Mouse (Mus musculus): ENCODE measurements around the gene Larp4b. TPM values are rescaled to one million over a fixed set of nuclear protein-coding genes. Genes with fewer than 3 reads are reported as not detected.
A peak's percentile ranks its signal among the peaks of the same experiment; 100 is the strongest.

Gene Larp4b
- polyA plus RNA-seq, 1 experiment from 2014 or later, result 24.1 TPM

DNA sequence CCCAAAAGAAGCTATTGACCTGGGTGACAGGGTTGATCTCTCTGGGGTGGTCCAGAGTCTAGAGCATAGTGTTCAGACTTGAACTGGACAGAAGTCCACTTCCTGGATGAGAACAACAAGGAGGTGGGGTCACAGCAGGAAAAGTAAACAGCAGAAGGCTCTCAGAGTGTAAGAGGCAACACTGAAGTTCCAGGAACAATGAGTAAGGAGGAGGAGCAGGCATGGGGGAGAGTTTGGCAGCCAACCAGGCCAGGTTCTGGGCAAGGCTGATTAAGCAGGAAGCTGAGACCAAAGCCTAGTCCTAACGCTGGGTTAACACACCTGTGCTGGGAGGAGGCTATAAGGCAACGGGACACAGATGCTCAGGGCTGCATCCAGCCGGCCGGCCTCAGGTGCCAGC lies 19.9 kb upstream of the Larp4b start:
- no peak overlapping the region for H3K4me3 ChIP-seq (ENCODE audit: low read depth, low read length)
- 53% methylated on average over 4 of the region's 4 CpGs for WGBS (ENCODE audit: insufficient replicate concordance)

GRCm38 (mm10) chr13:9075825-9076592 lies 17.7 kb upstream of the Larp4b start:
- H3K9ac ChIP-seq (ENCODE audit: low read depth, low read length), result no peak overlapping the region
- H3K4me2 ChIP-seq (ENCODE audit: low read depth, low read length), result no peak overlapping the region
- H3K27me3 ChIP-seq (ENCODE audit: control insufficient read depth, insufficient read depth, low read depth, low read length), result no peaks in the 10 kb centered on the region
- peak; percentile 64 for ATAC-seq (ENCODE audit: low read depth)
- no peaks in the 10 kb centered on the region for H3K4me1 ChIP-seq (ENCODE audit: control insufficient read depth, low read depth, low read length)
- 60% methylated on average over 7 of the region's 7 CpGs for WGBS (ENCODE audit: insufficient replicate concordance)
- H3K4me3 ChIP-seq (ENCODE audit: low read depth, low read length), result no peak overlapping the region
- no peaks in the 10 kb centered on the region for H3K36me3 ChIP-seq (ENCODE audit: control insufficient read depth, insufficient read depth)
- H3K27ac ChIP-seq (ENCODE audit: low read length), result no peak overlapping the region
- no peaks in the 10 kb centered on the region for H3K9me3 ChIP-seq (replicated peaks; ENCODE audit: control insufficient read depth, low read length)

More for the DNA sequence above, 19.9 kb upstream of the Larp4b start:
- peak; percentile 47 for ATAC-seq (ENCODE audit: low read depth)
- Histone ChIP-seq H3K27me3 (ENCODE audit: control insufficient read depth, insufficient read depth, low read depth, low read length) (no peaks in the 10 kb centered on the region), H3K9ac (ENCODE audit: low read depth, low read length) (no peak overlapping the region), H3K4me1 (ENCODE audit: control insufficient read depth, low read depth, low read length) (no peaks in the 10 kb centered on the region), H3K27ac (ENCODE audit: low read length) (no peak overlapping the region), H3K4me2 (ENCODE audit: low read depth, low read length) (no peak overlapping the region), H3K36me3 (ENCODE audit: control insufficient read depth, insufficient read depth) (no peaks in the 10 kb centered on the region), H3K9me3 (replicated peaks; ENCODE audit: control insufficient read depth, low read length) (no peaks in the 10 kb centered on the region)

DNA sequence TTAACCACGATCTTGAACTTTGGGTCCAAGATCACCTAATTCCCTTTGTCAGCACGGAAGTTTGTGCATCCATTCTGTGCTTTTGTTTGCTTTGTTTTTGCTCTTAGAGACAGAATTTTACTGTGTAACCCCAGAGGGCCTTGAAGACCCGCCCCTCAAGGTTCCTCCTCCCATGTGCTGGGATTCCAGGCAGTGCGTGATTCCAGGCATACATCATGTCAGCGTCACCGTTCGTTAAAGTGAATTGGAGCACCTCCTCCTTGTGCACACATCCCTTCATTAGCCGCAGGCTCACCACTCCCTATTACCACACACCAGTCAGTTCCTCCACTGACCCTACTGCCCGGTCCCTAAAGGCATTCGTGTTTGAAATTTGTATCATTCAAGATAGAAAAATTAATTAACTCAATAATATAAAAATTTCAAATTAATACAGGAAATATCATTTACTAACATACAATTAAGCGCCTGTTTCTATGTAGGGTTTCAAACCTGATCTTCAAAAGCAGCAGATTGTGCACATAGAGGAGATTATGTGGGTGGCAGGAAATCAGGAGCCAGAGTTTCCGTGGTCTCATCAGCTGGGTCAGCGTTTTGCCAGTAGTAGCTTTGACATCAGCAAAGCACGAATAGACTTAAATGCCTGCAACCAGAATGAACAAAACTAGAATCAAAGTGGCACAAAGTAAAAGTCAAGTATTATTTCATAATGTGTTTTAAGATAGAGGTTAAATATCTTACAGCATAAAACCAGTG lies 11.4 kb upstream of the Larp4b start:
- no peak overlapping the region for H3K27ac ChIP-seq (ENCODE audit: low read length)
- ATAC-seq (ENCODE audit: low read depth), result no peak
- 60% methylated on average over 14 of the region's 14 CpGs for WGBS (ENCODE audit: insufficient replicate concordance)
- no peaks in the 10 kb centered on the region for H3K4me1 ChIP-seq (ENCODE audit: control insufficient read depth, low read depth, low read length)
- no peak overlapping the region for H3K9ac ChIP-seq (ENCODE audit: low read depth, low read length)
- H3K4me3 ChIP-seq (ENCODE audit: low read depth, low read length), result no peak overlapping the region
- no peaks in the 10 kb centered on the region for H3K36me3 ChIP-seq (ENCODE audit: control insufficient read depth, insufficient read depth)
- no peaks in the 10 kb centered on the region for H3K27me3 ChIP-seq (ENCODE audit: control insufficient read depth, insufficient read depth, low read depth, low read length)
- no peak overlapping the region for H3K4me2 ChIP-seq (ENCODE audit: low read depth, low read length)
- no peaks in the 10 kb centered on the region for H3K9me3 ChIP-seq (replicated peaks; ENCODE audit: control insufficient read depth, low read length)

DNA sequence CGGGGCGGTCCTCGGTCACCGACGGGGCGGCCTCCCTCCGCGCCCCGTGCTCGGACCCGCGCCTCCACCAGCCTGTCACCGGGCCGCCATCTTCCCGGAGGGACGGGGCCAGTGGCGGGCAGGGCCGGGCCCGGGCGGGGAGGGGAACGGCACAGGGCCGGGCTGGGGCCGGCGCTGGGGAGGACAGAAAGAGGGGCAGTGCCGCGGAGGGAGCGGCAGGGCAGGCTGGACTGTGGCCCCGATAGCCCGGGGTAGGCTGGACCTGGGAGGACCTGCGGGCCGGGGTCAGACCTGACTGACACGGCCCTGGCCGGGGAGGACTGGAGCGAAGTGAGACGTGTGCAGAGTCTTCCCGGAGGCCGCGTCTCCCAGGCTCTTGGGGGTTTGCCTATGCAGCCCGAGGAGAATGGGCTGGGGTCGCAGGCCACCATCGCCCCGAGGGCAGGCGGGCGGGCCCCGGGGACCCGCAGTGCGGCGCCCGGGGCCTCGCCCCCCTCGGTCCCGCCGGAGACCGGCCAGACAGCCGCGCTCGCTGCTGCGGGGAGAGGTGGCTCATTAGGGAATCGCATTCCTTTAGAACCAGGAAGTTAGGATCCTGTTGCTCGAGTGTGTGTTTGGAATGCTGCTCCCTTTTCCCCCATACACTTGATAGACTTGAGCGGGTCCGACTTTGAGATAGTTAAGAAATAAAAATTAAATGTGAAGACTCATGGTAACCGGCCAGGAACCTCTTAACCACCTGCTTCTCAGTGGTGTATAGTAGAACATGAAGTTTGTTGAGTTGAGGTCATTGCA lies 702 bp downstream of the Larp4b start:
- Histone ChIP-seq H3K27ac (ENCODE audit: low read length) (peak overlapping the region; percentile 97), H3K27me3 (ENCODE audit: control insufficient read depth, insufficient read depth, low read depth, low read length) (no peaks in the 10 kb centered on the region), H3K9ac (ENCODE audit: low read depth, low read length) (peak overlapping the region; percentile 99), H3K36me3 (ENCODE audit: control insufficient read depth, insufficient read depth) (no peaks in the 10 kb centered on the region; the same call in 1 of the 2 replicates), H3K9me3 (replicated peaks; ENCODE audit: control insufficient read depth, low read length) (no peaks in the 10 kb centered on the region), H3K4me1 (ENCODE audit: control insufficient read depth, low read depth, low read length) (peaks cover 35% of the 10 kb centered on the region), H3K4me2 (ENCODE audit: low read depth, low read length) (peak overlapping the region; percentile 83), H3K4me3 (ENCODE audit: low read depth, low read length) (peak overlapping the region; percentile 100)
- peak; percentile 47 for ATAC-seq (ENCODE audit: low read depth)
- under 1% methylated on average over 61 of the region's 63 CpGs for WGBS (ENCODE audit: insufficient replicate concordance)

GRCm38 (mm10) chr13:9099289-9099688 lies 5.6 kb downstream of the Larp4b start:
- H3K27ac ChIP-seq (ENCODE audit: low read length), result no peak overlapping the region
- H3K4me2 ChIP-seq (ENCODE audit: low read depth, low read length), result no peak overlapping the region
- H3K9ac ChIP-seq (ENCODE audit: low read depth, low read length), result no peak overlapping the region
- ATAC-seq (ENCODE audit: low read depth), result no peak
- 75% methylated on average over 5 of the region's 5 CpGs for WGBS (ENCODE audit: insufficient replicate concordance)
- H3K4me3 ChIP-seq (ENCODE audit: low read depth, low read length), result no peak overlapping the region
- H3K4me1 ChIP-seq (ENCODE audit: control insufficient read depth, low read depth, low read length), result peaks cover 34% of the 10 kb centered on the region
- no peaks in the 10 kb centered on the region for H3K9me3 ChIP-seq (replicated peaks; ENCODE audit: control insufficient read depth, low read length)
- peaks cover 4% of the 10 kb centered on the region for H3K36me3 ChIP-seq (ENCODE audit: control insufficient read depth, insufficient read depth)
- H3K27me3 ChIP-seq (ENCODE audit: control insufficient read depth, insufficient read depth, low read depth, low read length), result no peaks in the 10 kb centered on the region

- no peak overlapping the region for H3K4me2 ChIP-seq (ENCODE audit: low read depth, low read length)
- no peaks in the 10 kb centered on the region for H3K27me3 ChIP-seq (ENCODE audit: control insufficient read depth, insufficient read depth, low read depth, low read length)
- ATAC-seq (ENCODE audit: low read depth), result no peak
- no peak overlapping the region for H3K27ac ChIP-seq (ENCODE audit: low read length)
- H3K9ac ChIP-seq (ENCODE audit: low read depth, low read length), result no peak overlapping the region
- WGBS (ENCODE audit: insufficient replicate concordance), result 83% methylated on average over 2 of the region's 2 CpGs
- H3K4me1 ChIP-seq (ENCODE audit: control insufficient read depth, low read depth, low read length), result peaks cover 36% of the 10 kb centered on the region
- no peak overlapping the region for H3K4me3 ChIP-seq (ENCODE audit: low read depth, low read length)
- H3K9me3 ChIP-seq (replicated peaks; ENCODE audit: control insufficient read depth, low read length), result no peaks in the 10 kb centered on the region
- peaks cover 4% of the 10 kb centered on the region for H3K36me3 ChIP-seq (ENCODE audit: control insufficient read depth, insufficient read depth)
Measured at GRCm38 (mm10) chr13:9100517-9100916, 6.8 kb downstream of the Larp4b start.

- ATAC-seq (ENCODE audit: low read depth), result no peak
- WGBS (ENCODE audit: insufficient replicate concordance), result 70% methylated on average over 5 of the region's 5 CpGs
- Histone ChIP-seq H3K9me3 (replicated peaks; ENCODE audit: control insufficient read depth, low read length) (no peaks in the 10 kb centered on the region), H3K36me3 (ENCODE audit: control insufficient read depth, insufficient read depth) (no peaks in the 10 kb centered on the region; the same call in 1 of the 2 replicates), H3K4me1 (ENCODE audit: control insufficient read depth, low read depth, low read length) (peaks cover 25% of the 10 kb centered on the region), H3K9ac (ENCODE audit: low read depth, low read length) (no peak overlapping the region), H3K4me3 (ENCODE audit: low read depth, low read length) (no peak overlapping the region), H3K27ac (ENCODE audit: low read length) (0 out of 2 replicates have a peak overlapping the region, but pooled peaks have one; percentile 76), H3K27me3 (ENCODE audit: control insufficient read depth, insufficient read depth, low read depth, low read length) (no peaks in the 10 kb centered on the region), H3K4me2 (ENCODE audit: low read depth, low read length) (peak overlapping the region; percentile 53; the same call in 1 of the 2 replicates)
Measured at GRCm38 (mm10) chr13:9106246-9106645, 12.6 kb downstream of the Larp4b start.

DNA sequence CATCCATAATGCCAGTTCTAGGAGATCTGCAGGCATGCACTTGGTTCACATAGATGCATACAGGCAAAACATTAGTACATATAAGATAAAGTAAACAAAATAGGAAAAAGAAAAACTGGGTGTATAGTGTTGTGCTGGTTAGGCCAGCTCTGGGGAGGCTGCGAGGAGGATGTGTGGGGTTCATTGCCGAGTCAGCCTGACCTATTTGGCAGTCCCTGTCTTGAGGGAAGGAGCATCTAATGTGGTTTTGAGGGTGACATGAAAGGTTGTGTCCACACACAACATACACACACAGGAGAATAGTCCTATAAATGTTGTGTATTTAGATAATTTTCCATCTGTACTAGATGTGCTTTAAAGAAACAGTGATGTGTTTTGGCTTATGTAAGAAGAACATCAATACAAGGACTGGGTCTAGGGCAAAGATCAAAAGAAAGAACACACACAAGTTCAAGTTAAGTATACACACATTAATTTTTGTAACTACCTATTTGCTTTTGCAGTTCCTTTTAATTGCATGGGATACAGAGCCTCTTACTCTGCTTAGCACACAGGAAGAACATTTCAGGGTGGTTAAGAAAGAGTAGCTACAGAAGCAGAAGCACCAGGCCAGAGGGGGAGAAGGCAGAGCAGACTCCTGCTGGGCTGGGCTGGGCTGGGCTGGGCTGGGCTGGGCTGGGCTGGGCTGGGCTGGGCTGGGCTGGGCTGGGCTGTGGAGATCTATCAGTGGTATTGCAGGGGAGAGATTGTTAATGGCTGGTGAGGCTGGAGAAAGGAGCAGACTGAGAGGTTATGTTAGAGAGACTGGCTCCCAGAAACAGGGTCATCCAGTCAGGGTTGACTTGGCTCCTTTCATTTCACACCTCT lies 13.5 kb downstream of the Larp4b start:
- peak; percentile 94 for ATAC-seq (ENCODE audit: low read depth)
- no peaks in the 10 kb centered on the region; the same call in 1 of the 2 replicates for H3K36me3 ChIP-seq (ENCODE audit: control insufficient read depth, insufficient read depth)
- WGBS (ENCODE audit: insufficient replicate concordance), result 46% methylated on average over 2 of the region's 2 CpGs
- H3K27ac ChIP-seq (ENCODE audit: low read length), result peak overlapping the region; percentile 76
- H3K4me3 ChIP-seq (ENCODE audit: low read depth, low read length), result peak overlapping the region; percentile 21
- peaks cover 27% of the 10 kb centered on the region for H3K4me1 ChIP-seq (ENCODE audit: control insufficient read depth, low read depth, low read length)
- no peak overlapping the region for H3K9ac ChIP-seq (ENCODE audit: low read depth, low read length)
- no peaks in the 10 kb centered on the region for H3K27me3 ChIP-seq (ENCODE audit: control insufficient read depth, insufficient read depth, low read depth, low read length)
- peak overlapping the region; percentile 53 for H3K4me2 ChIP-seq (ENCODE audit: low read depth, low read length)
- no peaks in the 10 kb centered on the region for H3K9me3 ChIP-seq (replicated peaks; ENCODE audit: control insufficient read depth, low read length)
